ENCODE assay signal across 25 mouse cellular contexts in genomic region chr15:12373496-12373895, GRCm38 (mm10). TPM values are rescaled to one million over a fixed set of nuclear protein-coding genes. Genes with fewer than 3 reads are reported as not detected.
A peak's percentile ranks its signal among the peaks of the same experiment; 100 is the strongest.
DNase-seq lines count a peak whose midpoint lies in the region; ATAC-seq and TF ChIP-seq lines count a peak whose summit lies in the region.
"Had no signal": no experiment of that assay in that cellular context is flagged by ENCODE, and none has a peak within 500 bp of the region (broad histone marks: within the 10 kb centered on the region; RNA-seq: fewer than 3 reads in every experiment).

No protein-coding gene starts in this region.

- peaks cover 36% of the 10 kb centered on the region for H3K4me1 ChIP-seq in hindbrain, embryonic 10.5 days (replicated peaks)
- peaks cover 9% of the 10 kb centered on the region for H3K4me1 ChIP-seq in hindbrain, embryonic 14.5 days (replicated peaks; ENCODE audit: control insufficient read depth, insufficient read depth, low read length)
- H3K4me1 ChIP-seq in embryonic facial prominence, embryonic 10.5 days: peaks cover 36% of the 10 kb centered on the region

- H3K4me3 ChIP-seq in hindbrain, embryonic 10.5 days: no peak overlapping the region
- H3K4me3 ChIP-seq in hindbrain, embryonic 14.5 days (replicated peaks; ENCODE audit: low read length): no peak overlapping the region
- H3K4me3 ChIP-seq in embryonic facial prominence, embryonic 10.5 days: no peak overlapping the region
- no peak overlapping the region for H3K4me3 ChIP-seq in myocyte
- H3K4me3 ChIP-seq: erythroblast, embryonic 14.5 days; hindbrain, embryonic 12.5 days; limb, embryonic 12.5 days; liver, embryonic 15.5 days; midbrain, embryonic 12.5 days had no signal

- peaks cover 4% of the 10 kb centered on the region; the same call in 1 of the 2 replicates for H3K36me3 ChIP-seq in hindbrain, embryonic 10.5 days
- no peaks in the 10 kb centered on the region for H3K36me3 ChIP-seq in hindbrain, embryonic 14.5 days (replicated peaks; ENCODE audit: control insufficient read depth, insufficient read depth)
- H3K36me3 ChIP-seq in embryonic facial prominence, embryonic 10.5 days (replicated peaks): no peaks in the 10 kb centered on the region
- no peaks in the 10 kb centered on the region for H3K36me3 ChIP-seq in myocyte (ENCODE audit: control insufficient read depth, insufficient read depth)
- H3K36me3 ChIP-seq: hindbrain, embryonic 12.5 days; liver, embryonic 15.5 days; midbrain, embryonic 12.5 days had no signal

- H3K9me3 ChIP-seq in hindbrain, embryonic 10.5 days: no peaks in the 10 kb centered on the region
- no peaks in the 10 kb centered on the region for H3K9me3 ChIP-seq in hindbrain, embryonic 14.5 days (ENCODE audit: control insufficient read depth, low read length)
- H3K9me3 ChIP-seq in embryonic facial prominence, embryonic 10.5 days: no peaks in the 10 kb centered on the region
- H3K9me3 ChIP-seq: hindbrain, embryonic 12.5 days; limb, embryonic 12.5 days; liver, embryonic 15.5 days; midbrain, embryonic 12.5 days had no signal

- no peak for ATAC-seq in hindbrain, embryonic 14.5 days (ENCODE audit: low FRiP score)
- ATAC-seq: activated CD4-positive, CD25-positive, alpha-beta regulatory T cell, adult 4 months; forebrain, embryonic 16.5 days; intestine, embryonic 16.5 days had no signal

- H3K4me2 ChIP-seq in hindbrain, embryonic 14.5 days (replicated peaks): no peak overlapping the region
- H3K4me2 ChIP-seq in myocyte (ENCODE audit: low read depth): peak overlapping the region; percentile 4
- H3K4me2 ChIP-seq: hindbrain, embryonic 12.5 days; limb, embryonic 12.5 days; liver, embryonic 15.5 days; lung, embryonic 14.5 days; midbrain, embryonic 12.5 days had no signal

- WGBS in hindbrain, embryonic 10.5 days: 80% methylated on average over 14 of the region's 14 CpGs
- WGBS in hindbrain, embryonic 14.5 days: 75% methylated on average over 14 of the region's 14 CpGs
- WGBS in embryonic facial prominence, embryonic 10.5 days: 70% methylated on average over 14 of the region's 14 CpGs

- no peak overlapping the region; the same call in 1 of the 2 replicates for H3K9ac ChIP-seq in hindbrain, embryonic 14.5 days
- H3K9ac ChIP-seq: hindbrain, embryonic 12.5 days; limb, embryonic 12.5 days; liver, embryonic 15.5 days; lung, embryonic 14.5 days; midbrain, embryonic 12.5 days had no signal

- no peak overlapping the region for H3ac ChIP-seq in myocyte (ENCODE audit: control insufficient read depth, insufficient read length)

- 0 out of 2 replicates have a peak overlapping the region, but pooled peaks have one; percentile 57 for H3K27ac ChIP-seq in hindbrain, embryonic 10.5 days
- H3K27ac ChIP-seq in hindbrain, embryonic 14.5 days: no peak overlapping the region
- 0 out of 2 replicates have a peak overlapping the region, but pooled peaks have one; percentile 24 for H3K27ac ChIP-seq in embryonic facial prominence, embryonic 10.5 days (replicated peaks)
- H3K27ac ChIP-seq: hindbrain, embryonic 12.5 days; limb, embryonic 12.5 days; liver, embryonic 15.5 days; midbrain, embryonic 12.5 days had no signal

- H3K79me2 ChIP-seq in myocyte (ENCODE audit: control insufficient read depth, insufficient read depth): no peaks in the 10 kb centered on the region

- TF ChIP-seq POLR2A in myocyte (IDR thresholded peaks at IDR 0.05; ENCODE audit: insufficient read length, low read depth): no peak

- no peak for DNase-seq in hindbrain, embryonic 10.5 days (ENCODE audit: low spot score)
- no peak for DNase-seq in hindbrain, embryonic 14.5 days (ENCODE audit: low spot score)
- DNase-seq in kidney, postnatal 10 days: peak; percentile 31
- DNase-seq in kidney, adult 9 months: no peak
- DNase-seq in embryonic facial prominence, embryonic 10.5 days (ENCODE audit: low spot score): no peak
- no peak for DNase-seq in spleen, adult 18-20 months
- DNase-seq: adrenal gland, postnatal 10 days; cerebellum, adult 9-10 months; heart, postnatal 14 days; layer of hippocampus, postnatal 36 days; lung, embryonic 14.5 days; lung, postnatal 36 days; thymus, postnatal 4 days had no signal

- H3K27me3 ChIP-seq in hindbrain, embryonic 10.5 days (ENCODE audit: insufficient read depth, poor library complexity, severe bottlenecking): peaks cover 42% of the 10 kb centered on the region
- no peaks in the 10 kb centered on the region for H3K27me3 ChIP-seq in hindbrain, embryonic 14.5 days (ENCODE audit: control insufficient read depth, insufficient read depth, low read length)
- peaks cover 30% of the 10 kb centered on the region for H3K27me3 ChIP-seq in embryonic facial prominence, embryonic 10.5 days (replicated peaks; ENCODE audit: low read depth, poor library complexity, severe bottlenecking)
- H3K27me3 ChIP-seq in myocyte (ENCODE audit: control insufficient read depth, insufficient read depth, insufficient read length): peaks cover 8% of the 10 kb centered on the region
- H3K27me3 ChIP-seq: liver, embryonic 15.5 days had no signal

TF ChIP-seq in myocyte, 11 proteins besides CTCF, POLR2A, EP300 and RAD21:
- TF ChIP-seq MAX (IDR thresholded peaks at IDR 0.05; ENCODE audit: low read depth) (no peak), TCF3 (IDR thresholded peaks at IDR 0.05; ENCODE audit: insufficient read length, low read depth) (no peak)

RNA-seq across cellular contexts. Expression of gene 1810049J17Rik, which starts 51.8 kb away (rescaled TPM):
- polyA plus RNA-seq in hindbrain, embryonic 10.5 days (2016; fragmentation: Nextera tagmentation; extraction: Ambion mirVana): 0.76 and 1.3 TPM in 2 replicates
- polyA plus RNA-seq in hindbrain, embryonic 14.5 days (2014; fragmentation: Nextera tagmentation; extraction: Ambion mirVana): 1.8 and 2.0 TPM in 2 replicates
- not detected in 2 replicates for polyA plus RNA-seq in embryonic facial prominence, embryonic 10.5 days (2016; fragmentation: Nextera tagmentation; extraction: Ambion mirVana)
- polyA plus RNA-seq in myocyte (2012; fragmentation: generic; extraction: Trizol): 9.7 TPM
- polyA plus RNA-seq: activated CD4-positive, CD25-positive, alpha-beta regulatory T cell, adult 4 months; erythroblast, embryonic 14.5 days; forebrain, embryonic 11.5 days; forebrain, embryonic 16.5 days; large intestine, adult 2 months; liver, adult 2 months had no signal

RNA-seq across cellular contexts. Expression of gene Golph3, which starts 52.2 kb away (rescaled TPM):
- polyA plus RNA-seq in hindbrain, embryonic 10.5 days (2016; fragmentation: Nextera tagmentation; extraction: Ambion mirVana): 68.0 and 70.6 TPM in 2 replicates
- polyA plus RNA-seq in hindbrain, embryonic 14.5 days (2014; fragmentation: Nextera tagmentation; extraction: Ambion mirVana): 96.9 and 112 TPM in 2 replicates
- 61.0 and 61.5 TPM in 2 replicates for polyA plus RNA-seq in embryonic facial prominence, embryonic 10.5 days (2016; fragmentation: Nextera tagmentation; extraction: Ambion mirVana)
- 55.4 TPM for polyA plus RNA-seq in myocyte (2012; fragmentation: generic; extraction: Trizol)
